Mouse (Mus musculus): ENCODE measurements at regions not wholly inside any gene's neighbourhood (a gene's known extent, or its start where the extent isn't known, plus 50 kb on each side); places are given as distances from the start of the nearest gene placed in this dataset.

DNA sequence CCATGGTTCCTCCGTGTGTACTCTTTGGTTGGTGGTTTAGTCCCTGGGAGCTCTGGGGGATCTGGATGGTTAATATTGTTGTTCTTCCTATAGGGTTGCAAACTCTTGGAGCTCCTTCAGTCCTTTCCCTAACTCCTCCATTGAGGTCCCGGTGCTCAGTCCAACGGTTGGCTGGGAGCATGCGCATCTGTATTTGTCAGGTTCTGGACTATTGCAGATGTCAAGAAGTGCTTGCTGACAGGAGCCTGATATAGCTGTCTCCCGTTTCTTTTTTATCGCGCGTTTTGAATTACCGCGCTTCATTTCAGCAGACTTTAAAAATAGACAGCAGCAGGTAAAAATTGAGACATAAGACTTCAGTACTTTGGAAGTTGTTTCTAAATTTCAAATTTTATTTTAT, 518.3 kb upstream of the Adgrl2 start:
- Histone ChIP-seq H3K36me3 (ENCODE audit: control insufficient read depth, insufficient read depth, low read length) (no peaks in the 10 kb centered on the region), H3K79me2 (ENCODE audit: control insufficient read depth, insufficient read depth, low read length) (no peaks in the 10 kb centered on the region), H3K9ac (ENCODE audit: low read depth, low read length) (no peak overlapping the region), H3K4me3 (ENCODE audit: insufficient read depth, low read depth, low read length) (no peak overlapping the region), H3K4me1 (ENCODE audit: control insufficient read depth, insufficient read depth, low read length) (no peaks in the 10 kb centered on the region), H3K27me3 (ENCODE audit: control insufficient read depth, insufficient read depth, low read length) (no peaks in the 10 kb centered on the region), H3K27ac (replicated peaks; ENCODE audit: insufficient read depth, low read depth, low read length) (no peak overlapping the region)
- TF ChIP-seq CTCF (IDR thresholded peaks at IDR 0.05; ENCODE audit: low read depth, low read length) = no peak
- TF ChIP-seq POLR2A (IDR thresholded peaks at IDR 0.05; ENCODE audit: extremely low read depth, insufficient read depth, low read length) = no peak
- 92% methylated on average over 10 of the region's 10 CpGs for WGBS
- no peak for DNase-seq (ENCODE audit: extremely low read depth, low read depth, low spot score)

DNA sequence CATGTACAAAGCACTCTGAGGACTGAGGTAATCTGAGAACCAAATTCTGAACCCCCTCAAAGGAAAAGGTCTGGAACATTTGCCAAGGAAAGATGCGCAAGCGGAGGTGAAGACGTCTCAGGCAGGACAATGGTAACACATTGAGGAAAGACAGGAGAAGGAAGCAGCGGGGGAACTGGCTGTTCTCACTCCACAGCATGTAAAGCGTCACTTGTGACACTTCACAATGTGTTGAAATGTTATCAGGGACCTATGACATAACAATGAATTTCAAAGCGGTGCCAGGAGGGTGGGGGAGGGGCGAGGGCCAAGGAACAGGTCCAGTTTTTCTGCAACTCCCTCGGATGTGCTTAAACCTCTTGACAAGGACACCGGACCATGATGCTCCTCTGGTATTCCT, 515.3 kb upstream of the Adgrl2 start:
- H3K4me1 ChIP-seq (ENCODE audit: control insufficient read depth, insufficient read depth, low read length) = no peaks in the 10 kb centered on the region
- no peak for DNase-seq (ENCODE audit: extremely low read depth, low read depth, low spot score)
- TF ChIP-seq CTCF (IDR thresholded peaks at IDR 0.05; ENCODE audit: low read depth, low read length) = no peak
- TF ChIP-seq POLR2A (IDR thresholded peaks at IDR 0.05; ENCODE audit: extremely low read depth, insufficient read depth, low read length) = no peak
- H3K4me3 ChIP-seq (ENCODE audit: insufficient read depth, low read depth, low read length) = no peak overlapping the region
- H3K27me3 ChIP-seq (ENCODE audit: control insufficient read depth, insufficient read depth, low read length) = no peaks in the 10 kb centered on the region
- no peaks in the 10 kb centered on the region for H3K36me3 ChIP-seq (ENCODE audit: control insufficient read depth, insufficient read depth, low read length)
- H3K27ac ChIP-seq (replicated peaks; ENCODE audit: insufficient read depth, low read depth, low read length) = no peak overlapping the region
- no peaks in the 10 kb centered on the region for H3K79me2 ChIP-seq (ENCODE audit: control insufficient read depth, insufficient read depth, low read length)
- H3K9ac ChIP-seq (ENCODE audit: low read depth, low read length) = no peak overlapping the region
- 70% methylated on average over 9 of the region's 9 CpGs for WGBS

DNA sequence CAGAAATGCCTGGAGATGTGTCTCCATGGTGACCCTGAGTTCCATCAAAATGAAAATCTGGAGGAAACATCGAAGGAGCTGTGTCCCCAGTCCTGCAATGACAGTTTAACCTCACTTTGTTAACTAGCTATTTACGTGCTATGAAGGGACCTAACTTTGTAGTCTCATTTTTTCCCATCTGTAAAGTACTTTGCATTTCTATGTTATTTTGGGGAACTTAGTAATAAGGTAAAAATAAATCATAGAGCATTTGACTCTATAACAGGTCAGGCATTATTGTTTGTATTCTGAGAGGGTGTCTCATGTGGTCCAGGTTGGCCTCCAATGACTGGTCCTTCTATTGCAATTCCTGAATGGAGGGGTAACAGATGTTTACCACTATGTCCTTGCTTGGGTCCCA, 513.6 kb upstream of the Adgrl2 start:
- no peaks in the 10 kb centered on the region for H3K27me3 ChIP-seq (ENCODE audit: control insufficient read depth, insufficient read depth, low read length)
- WGBS = 89% methylated on average over 2 of the region's 2 CpGs
- no peak for TF ChIP-seq CTCF (IDR thresholded peaks at IDR 0.05; ENCODE audit: low read depth, low read length)
- TF ChIP-seq POLR2A (IDR thresholded peaks at IDR 0.05; ENCODE audit: extremely low read depth, insufficient read depth, low read length) = no peak
- H3K27ac ChIP-seq (replicated peaks; ENCODE audit: insufficient read depth, low read depth, low read length) = no peak overlapping the region
- H3K79me2 ChIP-seq (ENCODE audit: control insufficient read depth, insufficient read depth, low read length) = no peaks in the 10 kb centered on the region
- H3K4me1 ChIP-seq (ENCODE audit: control insufficient read depth, insufficient read depth, low read length) = no peaks in the 10 kb centered on the region
- no peak overlapping the region for H3K4me3 ChIP-seq (ENCODE audit: insufficient read depth, low read depth, low read length)
- H3K9ac ChIP-seq (ENCODE audit: low read depth, low read length) = no peak overlapping the region
- no peaks in the 10 kb centered on the region for H3K36me3 ChIP-seq (ENCODE audit: control insufficient read depth, insufficient read depth, low read length)
- DNase-seq (ENCODE audit: extremely low read depth, low read depth, low spot score) = no peak

- Histone ChIP-seq H3K4me1 (ENCODE audit: control insufficient read depth, insufficient read depth, low read length) (no peaks in the 10 kb centered on the region), H3K79me2 (ENCODE audit: control insufficient read depth, insufficient read depth, low read length) (no peaks in the 10 kb centered on the region), H3K9ac (ENCODE audit: low read depth, low read length) (no peak overlapping the region), H3K27me3 (ENCODE audit: control insufficient read depth, insufficient read depth, low read length) (no peaks in the 10 kb centered on the region), H3K27ac (replicated peaks; ENCODE audit: insufficient read depth, low read depth, low read length) (no peak overlapping the region), H3K4me3 (ENCODE audit: insufficient read depth, low read depth, low read length) (no peak overlapping the region), H3K36me3 (ENCODE audit: control insufficient read depth, insufficient read depth, low read length) (no peaks in the 10 kb centered on the region)
- TF ChIP-seq CTCF (IDR thresholded peaks at IDR 0.05; ENCODE audit: low read depth, low read length) (no peak), POLR2A (IDR thresholded peaks at IDR 0.05; ENCODE audit: extremely low read depth, insufficient read depth, low read length) (no peak)
- WGBS = 73% methylated on average over 3 of the region's 3 CpGs
- no peak for DNase-seq (ENCODE audit: extremely low read depth, low read depth, low spot score)
Measured at GRCm38 (mm10) chr3:149500130-149500529, 509.8 kb upstream of the Adgrl2 start.

DNA sequence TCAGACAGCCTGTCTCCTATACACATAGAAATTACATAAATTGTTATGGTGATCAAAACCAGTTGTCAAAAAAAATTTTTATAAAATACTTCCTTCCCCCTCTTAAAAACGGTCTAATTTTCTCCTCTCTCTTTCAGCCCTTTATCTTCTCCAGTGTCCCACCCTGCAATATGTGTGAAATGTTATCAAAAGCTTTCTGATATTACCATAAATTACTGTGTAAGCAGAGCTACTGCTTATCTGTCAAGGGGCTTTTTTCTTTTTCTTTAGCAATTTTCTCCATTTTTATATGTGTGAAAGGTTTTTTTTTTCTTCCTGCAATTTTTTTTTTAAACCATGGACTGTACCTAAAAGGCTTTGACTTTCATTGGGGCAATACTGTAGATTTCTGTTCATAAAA, 508.4 kb upstream of the Adgrl2 start:
- H3K9ac ChIP-seq (ENCODE audit: low read depth, low read length) = no peak overlapping the region
- no peaks in the 10 kb centered on the region for H3K36me3 ChIP-seq (ENCODE audit: control insufficient read depth, insufficient read depth, low read length)
- TF ChIP-seq CTCF (IDR thresholded peaks at IDR 0.05; ENCODE audit: low read depth, low read length) = no peak
- TF ChIP-seq POLR2A (IDR thresholded peaks at IDR 0.05; ENCODE audit: extremely low read depth, insufficient read depth, low read length) = no peak
- DNase-seq (ENCODE audit: extremely low read depth, low read depth, low spot score) = no peak
- no peaks in the 10 kb centered on the region for H3K79me2 ChIP-seq (ENCODE audit: control insufficient read depth, insufficient read depth, low read length)
- no peak overlapping the region for H3K27ac ChIP-seq (replicated peaks; ENCODE audit: insufficient read depth, low read depth, low read length)
- H3K27me3 ChIP-seq (ENCODE audit: control insufficient read depth, insufficient read depth, low read length) = no peaks in the 10 kb centered on the region
- H3K4me1 ChIP-seq (ENCODE audit: control insufficient read depth, insufficient read depth, low read length) = no peaks in the 10 kb centered on the region
- H3K4me3 ChIP-seq (ENCODE audit: insufficient read depth, low read depth, low read length) = no peak overlapping the region
- WGBS = 52% methylated on average over 1 of the region's 1 CpGs

GRCm38 (mm10) chr3:149496829-149497471, 506.6 kb upstream of the Adgrl2 start:
- no peak for DNase-seq (ENCODE audit: extremely low read depth, low read depth, low spot score)
- Histone ChIP-seq H3K27ac (replicated peaks; ENCODE audit: insufficient read depth, low read depth, low read length) (no peak overlapping the region), H3K27me3 (ENCODE audit: control insufficient read depth, insufficient read depth, low read length) (no peaks in the 10 kb centered on the region), H3K36me3 (ENCODE audit: control insufficient read depth, insufficient read depth, low read length) (no peaks in the 10 kb centered on the region), H3K79me2 (ENCODE audit: control insufficient read depth, insufficient read depth, low read length) (no peaks in the 10 kb centered on the region), H3K4me3 (ENCODE audit: insufficient read depth, low read depth, low read length) (no peak overlapping the region), H3K4me1 (ENCODE audit: control insufficient read depth, insufficient read depth, low read length) (no peaks in the 10 kb centered on the region), H3K9ac (ENCODE audit: low read depth, low read length) (no peak overlapping the region)
- 88% methylated on average over 10 of the region's 10 CpGs for WGBS
- TF ChIP-seq POLR2A (IDR thresholded peaks at IDR 0.05; ENCODE audit: extremely low read depth, insufficient read depth, low read length) (no peak), CTCF (IDR thresholded peaks at IDR 0.05; ENCODE audit: low read depth, low read length) (no peak)
